Mouse (Mus musculus): ENCODE results near the gene Mcu.

DNA sequence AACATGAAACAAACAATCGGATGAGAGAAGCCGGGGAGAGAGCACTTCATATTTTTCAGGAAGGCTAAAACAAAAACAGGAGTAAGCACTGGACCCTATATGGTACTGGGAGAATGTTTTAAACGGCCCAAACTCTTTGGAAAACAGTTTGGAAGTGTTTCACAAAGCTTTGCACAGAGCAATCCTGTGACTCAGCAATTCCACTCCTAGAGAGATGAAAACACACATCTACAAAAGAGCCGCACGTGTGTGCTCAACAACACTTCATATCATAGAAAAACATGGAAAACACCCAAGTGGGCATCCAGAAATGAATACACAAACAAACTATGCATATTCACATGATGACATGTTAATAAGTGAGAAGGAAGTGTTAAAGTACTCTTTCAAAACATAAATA, 30.9 kb downstream of the Mcu start:
- TF ChIP-seq EP300 (optimal IDR thresholded peaks at IDR 0.05) (no peak), CTCF (IDR thresholded peaks at IDR 0.05; ENCODE audit: low read depth) (no peak)

Data from stomach, postnatal 0 days (tissue).